Mouse (Mus musculus) liver, embryonic 14.5 days (tissue): ENCODE measurements around the gene Gm10401. TPM values are rescaled to one million over a fixed set of nuclear protein-coding genes. Genes with fewer than 3 reads are reported as not detected.
"Not testable (repeated sequence)": the region's sequence is repeated elsewhere in the genome, so short reads cannot be mapped to it uniquely, and the experiment has no call there.

ENCODE experiments used
- ATAC-seq: fragments of 200-750 bp; cut with Nextera tagmentation; 2 replicates; pipeline ENCODE4 v1.8.0; 2017; ENCODE audit warnings: moderate number of reproducible peaks, mild to moderate bottlenecking, moderate library complexity; ENCODE audit not compliant: insufficient read depth
- DNase-seq, 3 experiments: peaks; one replicate each; pipeline ENCODE4 v3.0.0-alpha.2; 2012 to 2013; ENCODE audit warnings: low read depth in 3 of 3, low spot score in 3 of 3
- H3K27ac ChIP-seq: fragments of 300-500 bp; sonication (generic); 2 replicates; pipeline ENCODE4 v1.5.1; 2014; ENCODE audit warnings: moderate library complexity, mild to moderate bottlenecking, control low read depth, inconsistent platforms
- H3K27me3 ChIP-seq: fragments of 300-500 bp; sonication (generic); 2 replicates; pipeline ENCODE4 v1.6.1; 2014; ENCODE audit warnings: mild to moderate bottlenecking, low read length, moderate library complexity; ENCODE audit not compliant: control insufficient read depth, insufficient read depth
- H3K36me3 ChIP-seq: fragments of 300-500 bp; sonication (generic); replicated peaks from 2 replicates; pipeline ENCODE4 v1.6.1; 2014; ENCODE audit warnings: low read depth; ENCODE audit not compliant: control insufficient read depth, insufficient read depth
- H3K4me1 ChIP-seq, 2 experiments: fragments of 200-500 bp in 1 of 2; fragments of 300-500 bp in 1 of 2; sonication (generic) in 1 of 2; replicated peaks; 2 replicates each; pipeline ENCODE4 v1.6.1; 2012 to 2014; ENCODE audit warnings: antibody characterized with exemption in 1 of 2, inconsistent platforms in 1 of 2, low read length in 1 of 2; ENCODE audit not compliant: control insufficient read depth in 2 of 2, insufficient read depth in 2 of 2
- H3K4me2 ChIP-seq: fragments of 300-500 bp; sonication (generic); 2 replicates; pipeline ENCODE4 v1.6.1; 2014; ENCODE audit warnings: low read depth, mild to moderate bottlenecking, control low read depth, moderate library complexity
- H3K4me3 ChIP-seq, 2 experiments: fragments of 200-500 bp in 1 of 2; fragments of 300-500 bp in 1 of 2; sonication (generic) in 1 of 2; 2 replicates each; pipeline ENCODE4 v1.5.1; 2012 to 2014; ENCODE audit warnings: low read depth in 2 of 2, low read length in 2 of 2, mild to moderate bottlenecking in 2 of 2, control low read depth in 1 of 2, inconsistent platforms in 1 of 2, moderate library complexity in 1 of 2; ENCODE audit not compliant: insufficient read depth in 1 of 2
- H3K9ac ChIP-seq: fragments of 300-500 bp; sonication (generic); replicated peaks from 2 replicates; pipeline ENCODE4 v1.6.1; 2014; ENCODE audit warnings: mild to moderate bottlenecking, control low read depth, moderate library complexity
- H3K9me3 ChIP-seq: fragments of 300-500 bp; sonication (generic); 2 replicates; pipeline ENCODE4 v1.6.1; 2016; ENCODE audit warnings: low read length, mixed read lengths; ENCODE audit not compliant: control insufficient read depth
- CTCF ChIP-seq: IDR thresholded peaks from 2 replicates; pipeline ENCODE4 v1.5.1; 2016; ENCODE audit warnings: antibody characterized with exemption, low read depth, control low read depth
- EP300 ChIP-seq: IDR thresholded peaks from 2 replicates; pipeline ENCODE4 v1.6.1; 2016; ENCODE audit warnings: antibody characterized with exemption, low read depth
- WGBS: fragments of 180-500 bp; shearing (Covaris S2); extraction: QIAGEN DNeasy Blood & Tissue Kit; methylation state at CpG from one replicate; pipeline ENCODE4 v1.1.7; 2014; ENCODE audit not compliant: insufficient replicate concordance; 5-methylcytosine and 5-hydroxymethylcytosine counted together
- polyA plus RNA-seq, 2 experiments: library from polyadenylated mRNA; depleted of rRNA in 1 of 2; stranded (reverse) in 1 of 2; unstranded in 1 of 2; fragments of >200 nt; fragmentation: Nextera tagmentation in 1 of 2; extraction: Ambion mirVana in 1 of 2; gene quantifications; 2 replicates each; pipeline versions ENCODE4 v1.2.1 to v1.2.3; 2012 to 2014

Gene Gm10401
- polyA plus RNA-seq, 2 experiments = 0.07 to 14.0 TPM

DNA sequence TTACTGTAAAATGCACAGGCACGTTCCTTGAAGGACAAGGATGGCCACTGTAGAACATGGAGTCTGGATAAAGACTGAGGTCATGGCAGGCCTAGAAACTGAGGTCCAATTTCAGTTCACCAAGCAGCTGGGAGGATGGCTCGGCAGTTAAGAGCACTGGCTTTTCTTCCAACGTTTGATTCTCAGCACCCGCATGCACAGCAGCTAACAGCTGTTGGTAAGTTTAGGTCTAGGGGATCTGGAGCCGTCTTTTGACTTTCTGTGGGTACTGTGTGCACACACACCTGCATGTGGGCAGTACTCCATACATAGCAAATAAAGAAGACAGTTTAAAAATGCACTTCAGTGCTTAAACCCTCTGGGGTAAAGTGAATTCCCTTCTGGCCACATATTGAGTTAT is 16.5 kb downstream of the Gm10401 start:
- Histone ChIP-seq H3K4me3 (no peak overlapping the region), H3K4me2 (no peak overlapping the region), H3K9me3 (no peaks in the 10 kb centered on the region), H3K9ac (no peak overlapping the region; the same call in 1 of the 2 replicates), H3K4me1 (peaks cover 6 to 14% of the 10 kb centered on the region in 2 experiments), H3K27me3 (no peaks in the 10 kb centered on the region), H3K27ac (no peak overlapping the region), H3K36me3 (peaks cover 41% of the 10 kb centered on the region)
- 79% methylated on average over 5 of the region's 5 CpGs for WGBS
- ATAC-seq (no peak), DNase-seq (no peak)
- no peak for TF ChIP-seq EP300
- no peak for TF ChIP-seq CTCF

DNA sequence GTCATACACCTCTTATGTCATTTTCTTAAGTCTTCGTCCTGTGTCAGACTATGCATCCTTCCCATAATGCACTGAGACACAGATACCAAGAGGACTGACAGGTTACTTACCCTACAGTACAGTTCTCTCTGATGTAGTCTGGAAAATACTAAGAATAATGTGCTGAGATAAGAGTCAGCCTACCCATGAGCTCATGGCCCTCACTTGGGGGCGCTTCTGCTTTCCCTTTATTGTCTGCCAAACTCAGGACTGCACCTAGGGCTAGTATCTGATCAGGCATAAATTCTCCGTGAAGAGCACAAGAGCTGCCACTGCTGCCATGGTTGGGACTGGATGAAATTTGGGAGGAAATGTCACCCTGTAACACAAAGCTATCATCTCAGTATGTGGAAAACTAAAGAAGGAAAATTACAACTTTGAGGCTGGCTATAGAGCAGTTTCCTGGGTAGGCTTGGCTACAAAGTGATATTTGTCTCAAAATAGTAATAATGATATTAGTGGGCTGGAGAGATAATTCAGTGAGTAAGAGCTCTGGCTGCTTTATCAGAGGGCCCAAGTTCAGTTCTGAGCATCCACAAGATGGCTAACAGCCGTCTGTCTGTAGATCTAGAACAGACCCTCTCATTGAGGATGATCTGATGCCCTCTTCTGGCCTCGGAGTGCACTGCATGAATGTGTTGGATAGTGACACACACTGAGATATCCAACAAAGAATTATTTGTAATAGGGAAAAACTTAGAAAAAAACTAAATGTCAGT is 21.8 kb downstream of the Gm10401 start:
- WGBS = 34% methylated on average over 5 of the region's 5 CpGs
- ATAC-seq = peak; percentile 49; the same call in 1 of the 2 replicates

DNA sequence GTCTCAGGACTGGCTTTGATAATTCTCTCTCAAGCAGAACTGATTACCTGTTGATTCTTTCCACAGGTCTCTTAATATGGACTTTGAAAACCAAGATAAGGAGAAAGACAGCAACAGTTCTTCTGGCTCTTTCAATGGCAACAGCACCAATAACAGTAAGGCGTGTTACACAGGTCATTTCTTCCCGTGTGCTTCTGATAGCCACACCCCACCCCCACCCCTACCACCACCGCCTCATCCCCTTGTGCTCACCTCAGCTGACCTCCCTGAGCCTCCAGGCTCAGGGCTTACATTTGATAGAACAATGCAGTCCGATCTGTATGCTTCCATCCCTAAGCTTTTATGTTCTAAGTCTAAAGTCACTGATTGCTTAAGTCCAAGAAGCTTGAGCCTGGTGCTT is 23.3 kb downstream of the Gm10401 start:
- WGBS = 35% methylated on average over 4 of the region's 4 CpGs
- Histone ChIP-seq H3K9me3 (no peaks in the 10 kb centered on the region), H3K27ac (peak overlapping the region; percentile 93), H3K4me2 (peak overlapping the region; percentile 26), H3K36me3 (peaks cover 20% of the 10 kb centered on the region), H3K4me3 (no peak overlapping the region), H3K27me3 (no peaks in the 10 kb centered on the region), H3K4me1 (peaks cover 63 to 69% of the 10 kb centered on the region in 2 experiments), H3K9ac (peak overlapping the region; percentile 40)
- ATAC-seq (no peak), DNase-seq (no peak)
- TF ChIP-seq EP300 = 0 out of 2 replicates have a peak, but pooled peaks have one; percentile 18
- no peak for TF ChIP-seq CTCF

More for the DNA sequence above, 21.8 kb downstream of the Gm10401 start:
- no peaks in the 10 kb centered on the region for H3K9me3 ChIP-seq
- TF ChIP-seq EP300 = peak; percentile 61
- peak; percentile 90 for TF ChIP-seq CTCF
- peak overlapping the region; percentile 71 for H3K27ac ChIP-seq
- no peak overlapping the region for H3K4me3 ChIP-seq
- no peak overlapping the region for H3K9ac ChIP-seq
- peaks cover 52 to 56% of the 10 kb centered on the region in 2 experiments for H3K4me1 ChIP-seq
- peak overlapping the region; percentile 0; the same call in 1 of the 2 replicates for H3K4me2 ChIP-seq
- H3K36me3 ChIP-seq = peaks cover 22% of the 10 kb centered on the region
- DNase-seq = peak in 2 of 3 experiments; percentile 59 to 69
- no peaks in the 10 kb centered on the region for H3K27me3 ChIP-seq

DNA sequence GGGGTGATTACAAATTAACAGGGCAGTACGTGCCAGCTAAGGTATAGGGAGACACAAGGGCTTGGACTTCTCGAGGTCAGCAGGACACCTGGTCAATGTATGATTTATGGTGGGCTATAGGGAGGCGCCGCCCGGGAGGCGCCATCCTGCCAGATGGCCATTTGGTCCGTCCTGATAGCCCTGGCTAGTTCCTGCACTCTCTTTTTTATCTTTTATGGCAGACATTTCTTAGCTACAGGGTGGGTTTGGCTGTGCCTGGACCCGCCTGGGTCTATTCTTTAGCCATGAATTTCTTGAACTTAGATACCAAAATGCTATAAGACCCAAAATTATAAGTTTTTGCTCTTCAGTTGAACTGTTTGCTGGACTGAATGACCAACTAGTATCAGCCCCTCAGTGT is 24.8 kb downstream of the Gm10401 start:
- H3K27ac ChIP-seq = peak overlapping the region; percentile 93
- peak overlapping the region; percentile 68 for H3K9ac ChIP-seq
- peak overlapping the region; percentile 76 for H3K4me2 ChIP-seq
- peak overlapping the region; percentile 5 to 23; a peak in 2 of 4 replicates for H3K4me3 ChIP-seq
- peaks cover 78 to 79% of the 10 kb centered on the region in 2 experiments for H3K4me1 ChIP-seq
- peaks cover 19% of the 10 kb centered on the region for H3K36me3 ChIP-seq
- peak; percentile 82 for TF ChIP-seq EP300
- 15% methylated on average over 7 of the region's 8 CpGs for WGBS
- not testable (repeated sequence) for DNase-seq, H3K27me3 ChIP-seq, H3K9me3 ChIP-seq, ATAC-seq

DNA sequence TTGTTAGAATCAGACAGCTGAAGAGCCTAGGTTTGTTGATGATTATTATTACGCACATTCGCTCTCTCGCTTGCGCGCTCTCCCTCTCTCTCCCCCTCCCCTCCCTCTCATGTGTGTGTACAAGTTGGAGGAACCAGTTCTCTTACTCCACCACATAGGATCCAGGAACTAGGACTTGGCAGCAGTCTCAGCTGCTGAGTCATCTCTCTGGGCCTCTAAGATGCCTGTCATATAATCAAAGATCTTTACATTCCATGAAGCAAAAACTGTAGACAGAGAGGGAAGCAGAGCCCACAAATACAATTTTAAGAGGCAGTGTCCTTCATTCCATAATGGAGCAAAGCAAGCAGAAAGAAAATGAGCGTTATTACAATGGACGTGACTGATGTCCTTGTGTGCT is 26.0 kb downstream of the Gm10401 start:
- H3K9me3 ChIP-seq = no peaks in the 10 kb centered on the region
- H3K36me3 ChIP-seq = peaks cover 17% of the 10 kb centered on the region
- WGBS = 51% methylated on average over 7 of the region's 7 CpGs
- peak overlapping the region in 1 of 2 experiments; percentile 6; a peak in 3 of 4 replicates for H3K4me3 ChIP-seq
- H3K4me1 ChIP-seq = peaks cover 89% of the 10 kb centered on the region in 2 experiments
- peak; percentile 65 to 76 (median 76) for DNase-seq
- H3K27ac ChIP-seq = peak overlapping the region; percentile 93
- H3K9ac ChIP-seq = peak overlapping the region; percentile 66
- no peaks in the 10 kb centered on the region for H3K27me3 ChIP-seq
- peak; percentile 37; the same call in 1 of the 2 replicates for TF ChIP-seq EP300
- TF ChIP-seq CTCF = no peak
- ATAC-seq = peak; percentile 50
- peak overlapping the region; percentile 76 for H3K4me2 ChIP-seq
